Mouse (Mus musculus): Measurements from ENCODE around the gene Ceacam9.
"Not testable (repeated sequence)": the region's sequence is repeated elsewhere in the genome, so short reads cannot be mapped to it uniquely, and the experiment has no call there.

- not testable (repeated sequence) for TF ChIP-seq CTCF (IDR thresholded peaks at IDR 0.05; ENCODE audit: borderline replicate concordance, control insufficient read depth, extremely low read depth, insufficient read depth, low read length, poor library complexity); POLR2A (IDR thresholded peaks at IDR 0.05; ENCODE audit: control insufficient read depth, extremely low read depth, insufficient read depth, low read length, poor library complexity)
Observed at GRCm38 (mm10) chr7:16716456-16717152, 5.1 kb upstream of the Ceacam9 start.

All from thymus, adult 2 months (tissue).